Comparison of ENCODE assay signal across 22 mouse cellular contexts in genomic region chr5:122624952-122625479, GRCm38 (mm10). TPM values are rescaled to one million over a fixed set of nuclear protein-coding genes. Genes with fewer than 3 reads are reported as not detected.
DNase-seq lines count a peak whose midpoint lies in the region; ATAC-seq and TF ChIP-seq lines count a peak whose summit lies in the region.
"Had no signal": no experiment of that assay in that cellular context is flagged by ENCODE, and none has a peak within 500 bp of the region (broad histone marks: within the 10 kb centered on the region; RNA-seq: fewer than 3 reads in every experiment).

No protein-coding gene starts in this region.

- no peak overlapping the region for H3K27ac ChIP-seq in liver, embryonic 15.5 days (replicated peaks)
- H3K27ac ChIP-seq in liver, postnatal 0 days (ENCODE audit: low read depth), result no peak overlapping the region
- H3K27ac ChIP-seq: heart, embryonic 15.5 days; hindbrain, embryonic 10.5 days; hindbrain, postnatal 0 days; limb, embryonic 13.5 days; midbrain, embryonic 12.5 days had no signal

- no peak overlapping the region for H3K4me3 ChIP-seq in liver, embryonic 15.5 days (replicated peaks)
- no peak overlapping the region for H3K4me3 ChIP-seq in liver, postnatal 0 days (ENCODE audit: low read depth, low read length)
- no peak overlapping the region for H3K4me3 ChIP-seq in G1E (ENCODE audit: low read depth, low read length)
- H3K4me3 ChIP-seq: heart, embryonic 15.5 days; hindbrain, embryonic 10.5 days; limb, embryonic 13.5 days; midbrain, embryonic 12.5 days had no signal

- no peak for DNase-seq in liver, postnatal 0 days
- peak; percentile 57 for DNase-seq in G1E (ENCODE audit: low spot score)
- no peak for DNase-seq in cerebellum, adult 11-12 months
- no peak for DNase-seq in kidney, postnatal 36 days
- no peak for DNase-seq in urinary bladder, adult 2 months (ENCODE audit: low spot score)
- DNase-seq: adrenal gland, postnatal 25 days; cerebellum, adult 9-11 months; forebrain, postnatal 0 days; gastrocnemius, postnatal 14 days; heart, adult 18-20 months; kidney, postnatal 4 days; lung, adult 18-20 months; lung, postnatal 10 days; thymus, postnatal 14 days had no signal

- 47% methylated on average over 11 of the region's 11 CpGs for WGBS in liver, embryonic 15.5 days (ENCODE audit: insufficient replicate concordance)
- WGBS in liver, postnatal 0 days (ENCODE audit: insufficient replicate concordance), result 68% methylated on average over 11 of the region's 11 CpGs

- H3K9me3 ChIP-seq in liver, embryonic 15.5 days (replicated peaks), result no peaks in the 10 kb centered on the region
- no peaks in the 10 kb centered on the region for H3K9me3 ChIP-seq in liver, postnatal 0 days (ENCODE audit: low read length)
- H3K9me3 ChIP-seq in G1E (replicated peaks), result no peaks in the 10 kb centered on the region
- H3K9me3 ChIP-seq: heart, embryonic 15.5 days; hindbrain, embryonic 10.5 days; limb, embryonic 13.5 days; midbrain, embryonic 12.5 days had no signal

- ATAC-seq in liver, embryonic 15.5 days (ENCODE audit: insufficient read depth), result peak; percentile 47; the same call in 1 of the 2 replicates
- no peak for ATAC-seq in liver, postnatal 0 days
- ATAC-seq in G1E (ENCODE audit: extremely low read depth, insufficient number of reproducible peaks, low FRiP score, poor library complexity, severe bottlenecking), result peak; percentile 24; the same call in 1 of the 2 replicates
- 0 out of 2 replicates have a peak, but pooled peaks have one; percentile 6 for ATAC-seq in common myeloid progenitor, adult 5-6 weeks (replicated peaks; ENCODE audit: low read depth, poor library complexity, severe bottlenecking)
- ATAC-seq: forebrain, postnatal 0 days; hindbrain, postnatal 0 days; intestine, embryonic 16.5 days had no signal

- TF ChIP-seq CTCF in liver, postnatal 0 days (IDR thresholded peaks at IDR 0.05; ENCODE audit: low read depth), result no peak
- TF ChIP-seq CTCF in G1E (IDR thresholded peaks at IDR 0.05; ENCODE audit: low read depth, low read length), result no peak

- no peak overlapping the region for H3K9ac ChIP-seq in liver, embryonic 15.5 days
- no peak overlapping the region for H3K9ac ChIP-seq in liver, postnatal 0 days (replicated peaks)
- H3K9ac ChIP-seq: forebrain, postnatal 0 days; heart, embryonic 15.5 days; limb, embryonic 13.5 days; midbrain, embryonic 12.5 days had no signal

- H3K4me2 ChIP-seq in liver, embryonic 15.5 days, result no peak overlapping the region
- H3K4me2 ChIP-seq in liver, postnatal 0 days (ENCODE audit: low read depth, low read length), result no peak overlapping the region
- H3K4me2 ChIP-seq: heart, embryonic 15.5 days; limb, embryonic 13.5 days; midbrain, embryonic 12.5 days had no signal

- no peak for TF ChIP-seq EP300 in liver, postnatal 0 days (IDR thresholded peaks at IDR 0.05; ENCODE audit: low read depth)

- no peaks in the 10 kb centered on the region for H3K36me3 ChIP-seq in liver, embryonic 15.5 days (replicated peaks)
- no peaks in the 10 kb centered on the region for H3K36me3 ChIP-seq in liver, postnatal 0 days (replicated peaks; ENCODE audit: insufficient read depth, low read length)
- H3K36me3 ChIP-seq in G1E (replicated peaks), result no peaks in the 10 kb centered on the region
- H3K36me3 ChIP-seq: heart, embryonic 15.5 days; hindbrain, embryonic 10.5 days; limb, embryonic 13.5 days; midbrain, embryonic 12.5 days had no signal

- no peaks in the 10 kb centered on the region for H3K27me3 ChIP-seq in liver, embryonic 15.5 days
- no peaks in the 10 kb centered on the region for H3K27me3 ChIP-seq in liver, postnatal 0 days (ENCODE audit: insufficient read depth, low read length)
- H3K27me3 ChIP-seq in G1E (ENCODE audit: insufficient read depth, low read length), result peaks cover 7% of the 10 kb centered on the region; the same call in 1 of the 2 replicates
- H3K27me3 ChIP-seq: heart, embryonic 15.5 days; limb, embryonic 13.5 days; midbrain, embryonic 12.5 days had no signal

- H3K4me1 ChIP-seq in liver, embryonic 15.5 days (replicated peaks), result peaks cover 15% of the 10 kb centered on the region
- peaks cover 4% of the 10 kb centered on the region; the same call in 1 of the 2 replicates for H3K4me1 ChIP-seq in liver, postnatal 0 days (ENCODE audit: insufficient read depth)
- peaks cover 66% of the 10 kb centered on the region for H3K4me1 ChIP-seq in G1E (ENCODE audit: insufficient read depth, low read depth, low read length)

RNA-seq across cellular contexts. Expression of gene Ift81, which starts 10.7 kb away (rescaled TPM):
- polyA plus RNA-seq in liver, embryonic 15.5 days (2015; fragmentation: Nextera tagmentation; extraction: Ambion mirVana), result 1.3 and 2.3 TPM in 2 replicates
- 2.7 TPM in 2 replicates for polyA plus RNA-seq in liver, postnatal 0 days (2015; fragmentation: Nextera tagmentation; extraction: Ambion mirVana)
- 22.9 and 25.3 TPM in 2 replicates for total RNA-seq in G1E (2014; fragmentation: Nextera tagmentation)
- total RNA-seq in G1E (2017), result 15.9 and 18.0 TPM in 2 replicates
- 1.5 and 1.8 TPM in 2 replicates for polyA plus RNA-seq in G1E (2012)
- 6.1 and 19.6 TPM in 2 replicates for total RNA-seq in common myeloid progenitor, adult 5-6 weeks (2017)
- 13.2 TPM in 2 replicates for polyA plus RNA-seq in urinary bladder, adult 2 months (2012; rRNA removed)

RNA-seq across cellular contexts. Expression of gene P2rx7, which starts 18.7 kb away (rescaled TPM):
- polyA plus RNA-seq in liver, embryonic 15.5 days (2015; fragmentation: Nextera tagmentation; extraction: Ambion mirVana), result 1.5 TPM in 2 replicates
- 1.7 and 2.1 TPM in 2 replicates for polyA plus RNA-seq in liver, postnatal 0 days (2015; fragmentation: Nextera tagmentation; extraction: Ambion mirVana)
- total RNA-seq in G1E (2014; fragmentation: Nextera tagmentation), result 9.0 and 12.9 TPM in 2 replicates
- 7.2 and 8.9 TPM in 2 replicates for total RNA-seq in G1E (2017)
- 0.72 and 1.1 TPM in 2 replicates for polyA plus RNA-seq in G1E (2012)
- 5.2 and 5.3 TPM in 2 replicates for total RNA-seq in common myeloid progenitor, adult 5-6 weeks (2017)
- polyA plus RNA-seq in urinary bladder, adult 2 months (2012; rRNA removed), result 24.1 and 27.1 TPM in 2 replicates
